Mouse (Mus musculus) NIH3T3 (cell line): Measurements from ENCODE around the gene Tas2r118.

Experiments
- DNase-seq: peaks from one replicate; pipeline ENCODE4 v3.0.0-alpha.2; 2012; ENCODE audit warnings: low read depth

Tas2r118 gene

DNA sequence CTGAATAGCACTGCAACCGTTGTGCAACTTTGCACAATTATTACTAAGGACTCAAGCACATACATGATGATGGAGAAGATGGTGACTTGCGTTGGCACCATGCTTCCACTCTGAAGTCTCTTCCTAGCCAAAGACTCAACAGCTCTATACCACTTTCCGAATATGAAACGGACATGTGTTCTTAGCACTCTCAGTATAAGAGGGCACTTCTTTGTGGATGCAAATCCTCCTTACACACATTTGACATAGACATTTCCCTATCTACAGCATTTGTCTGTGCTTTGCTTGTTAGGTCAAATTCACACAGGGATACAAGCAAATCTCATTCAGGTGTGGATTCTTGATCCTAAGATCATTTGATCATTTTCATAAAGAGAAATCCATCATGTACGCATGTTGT, at the start of gene Tas2r118:
Tas2r118 (minus strand) TSS at position 101 of the 400 bp plus-strand sequence.
- no peak for DNase-seq

DNA sequence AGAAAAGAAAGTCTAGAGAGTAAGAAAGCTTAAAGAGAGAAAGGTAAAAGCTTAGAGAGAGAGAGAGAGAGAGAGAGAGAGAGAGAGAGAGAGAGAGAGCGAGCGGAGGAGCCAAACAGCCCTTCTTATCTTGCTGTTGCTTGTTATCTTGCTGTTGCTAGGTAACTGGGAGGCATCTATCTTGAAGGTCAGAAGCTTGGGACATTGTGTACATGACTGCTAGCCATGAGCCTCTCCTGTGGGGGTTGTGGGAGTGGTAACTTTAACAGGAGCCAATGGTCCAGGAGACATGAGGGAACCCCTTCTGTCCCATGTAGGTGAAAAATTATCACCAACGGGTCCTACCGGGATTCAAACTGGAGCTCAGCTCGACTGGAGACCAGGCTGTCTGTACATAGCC, 48.5 kb upstream of the Tas2r118 start:
- no peak for DNase-seq

DNA sequence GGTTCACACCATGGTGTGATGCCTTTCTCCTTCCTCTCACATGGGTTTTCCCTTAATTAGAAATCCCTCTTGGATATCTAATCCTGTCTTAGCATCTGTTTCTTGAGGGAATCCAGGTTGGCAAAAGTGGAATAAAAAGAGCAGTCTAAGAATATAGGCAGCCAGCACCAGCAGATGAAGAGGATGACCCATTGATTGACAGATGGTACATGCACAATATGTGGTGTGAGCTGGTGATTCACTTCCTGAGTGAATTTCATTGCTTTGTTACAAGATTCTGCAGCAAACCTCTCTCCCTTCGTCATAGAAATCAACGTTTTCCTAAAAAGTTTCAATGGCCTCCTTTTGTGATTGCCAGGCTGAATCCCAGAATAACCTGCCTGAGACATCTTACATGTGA, 23.4 kb upstream of the Tas2r118 start:
- DNase-seq, result no peak

DNA sequence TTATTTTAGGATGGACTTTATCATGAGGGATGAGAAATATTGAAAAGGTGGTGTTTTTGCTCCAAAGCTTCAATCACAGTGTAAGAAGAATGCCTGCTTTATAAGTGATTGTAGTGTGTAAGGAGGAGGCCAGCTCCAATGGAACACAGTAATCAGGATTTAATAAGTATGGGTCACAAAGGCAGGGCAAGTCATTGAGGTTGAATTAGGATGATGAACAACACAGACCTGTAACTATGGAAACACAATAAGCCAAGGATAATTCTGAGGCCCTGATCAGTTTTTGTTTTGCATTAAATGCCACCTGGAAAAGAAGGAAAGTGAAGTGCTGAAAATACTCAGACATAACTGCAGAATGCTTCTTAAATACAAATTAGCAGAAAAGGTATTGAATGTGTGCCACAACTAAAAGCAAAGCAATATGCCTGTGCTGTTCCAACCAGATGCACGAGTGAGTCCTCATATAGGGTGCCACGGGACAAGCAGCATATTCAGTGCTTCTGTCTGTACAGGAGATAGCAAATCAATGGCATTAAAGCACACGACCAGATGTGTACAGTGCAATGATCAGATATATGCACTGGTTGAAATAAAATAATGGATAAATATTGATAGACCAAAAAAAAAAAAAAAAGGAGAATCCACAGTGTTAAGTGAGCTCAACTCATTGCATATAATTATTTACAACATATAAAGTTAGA, 21.0 kb upstream of the Tas2r118 start:
- DNase-seq, result no peak

DNA sequence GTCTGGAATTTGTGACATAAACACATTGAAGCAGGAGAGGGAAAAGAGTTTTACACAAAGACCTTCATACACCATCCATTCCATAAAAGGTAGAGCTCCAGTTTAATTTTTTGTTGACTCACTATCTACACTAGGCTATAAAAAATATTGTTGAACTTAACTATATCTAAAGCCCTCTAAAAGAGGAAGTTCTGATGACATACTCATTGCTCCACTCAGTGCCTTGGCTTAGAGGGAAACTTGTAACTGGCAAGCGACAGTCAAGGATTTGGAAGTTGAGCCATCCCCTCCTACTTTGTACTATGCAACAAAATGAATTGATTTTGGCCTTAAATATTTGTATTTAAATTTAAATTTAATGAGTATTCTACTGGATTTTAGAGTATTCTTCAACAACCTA, 16.4 kb upstream of the Tas2r118 start:
- DNase-seq, result no peak

- no peak for DNase-seq
Observed at GRCm38 (mm10) chr6:23966980-23967379, 2.9 kb downstream of the Tas2r118 start.

DNA sequence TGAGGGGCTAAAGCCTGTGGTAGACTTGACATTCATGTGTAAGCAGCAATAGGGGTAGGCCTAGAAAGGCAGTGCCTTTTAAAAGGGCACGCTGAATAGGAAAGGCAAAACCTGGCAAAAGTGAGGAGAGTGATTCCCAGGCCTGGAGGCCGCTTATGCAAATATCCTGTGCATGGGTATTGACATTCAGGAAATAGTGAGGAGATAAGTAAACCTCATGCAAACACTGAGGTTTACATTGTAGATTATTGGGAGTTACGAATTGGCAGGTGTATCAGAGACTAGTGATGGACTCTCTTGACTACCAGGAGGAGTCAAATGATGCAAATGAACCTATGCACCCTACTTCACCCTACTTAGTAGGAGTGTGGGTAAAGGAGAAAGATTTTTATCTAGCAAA, 3.9 kb downstream of the Tas2r118 start:
- DNase-seq, result no peak

GRCm38 (mm10) chr6:23963741-23964140, 6.1 kb downstream of the Tas2r118 start:
- no peak for DNase-seq

GRCm38 (mm10) chr6:23940776-23941175, 29.1 kb downstream of the Tas2r118 start:
- DNase-seq, result no peak

DNA sequence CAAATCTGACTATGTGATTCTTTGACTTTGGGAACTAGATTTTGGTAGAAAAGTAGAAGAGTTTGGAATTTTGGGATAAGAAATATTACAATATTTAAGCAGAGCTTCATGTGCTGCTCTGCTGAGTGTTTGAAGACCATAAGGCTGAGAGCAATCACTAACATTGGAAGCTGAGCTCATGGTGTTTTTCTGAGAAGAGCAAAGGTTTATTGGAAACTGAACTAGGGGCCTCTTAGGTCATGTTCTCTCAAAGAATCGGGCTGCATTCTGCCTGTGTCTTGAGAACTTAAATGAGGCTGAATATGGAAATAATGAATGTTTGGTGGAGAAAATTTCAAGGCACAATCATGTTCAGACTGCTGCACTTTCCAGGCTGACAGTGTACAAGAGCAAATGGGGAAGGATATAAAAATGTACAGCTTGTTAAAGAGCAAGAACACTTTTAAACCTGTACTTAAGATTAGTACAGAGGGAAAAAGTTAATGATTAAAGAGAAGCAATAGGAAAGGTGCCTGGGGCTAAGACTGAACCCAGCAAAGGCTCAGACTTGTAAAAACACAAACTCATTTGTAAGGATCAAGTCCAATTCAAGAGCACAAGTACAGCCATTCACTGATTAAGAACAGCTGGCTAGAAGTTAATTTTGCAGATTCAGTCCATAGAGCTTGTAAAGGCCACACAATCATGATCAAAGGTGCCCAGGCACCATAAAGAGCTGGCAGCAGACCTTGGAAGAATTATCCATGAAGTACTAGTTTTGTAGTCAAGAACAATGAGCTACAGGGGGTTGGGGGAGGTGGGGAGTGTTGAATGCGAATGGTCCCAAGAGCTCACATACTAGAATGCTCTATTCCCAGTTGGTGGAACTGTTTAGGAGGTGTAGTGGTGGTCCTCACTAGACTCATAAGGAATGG, 31.0 kb downstream of the Tas2r118 start:
- no peak for DNase-seq

- DNase-seq, result no peak
Observed at GRCm38 (mm10) chr6:23936414-23936813, 33.4 kb downstream of the Tas2r118 start.

- no peak for DNase-seq
Observed at GRCm38 (mm10) chr6:23923806-23924205, 46.1 kb downstream of the Tas2r118 start.
